Mouse (Mus musculus): ENCODE data around the gene Il31ra. TPM values are rescaled to one million over a fixed set of nuclear protein-coding genes. Genes with fewer than 3 reads are reported as not detected.

Il31ra gene
- polyA plus RNA-seq, 1 experiment from 2014 or later, result not detected

DNA sequence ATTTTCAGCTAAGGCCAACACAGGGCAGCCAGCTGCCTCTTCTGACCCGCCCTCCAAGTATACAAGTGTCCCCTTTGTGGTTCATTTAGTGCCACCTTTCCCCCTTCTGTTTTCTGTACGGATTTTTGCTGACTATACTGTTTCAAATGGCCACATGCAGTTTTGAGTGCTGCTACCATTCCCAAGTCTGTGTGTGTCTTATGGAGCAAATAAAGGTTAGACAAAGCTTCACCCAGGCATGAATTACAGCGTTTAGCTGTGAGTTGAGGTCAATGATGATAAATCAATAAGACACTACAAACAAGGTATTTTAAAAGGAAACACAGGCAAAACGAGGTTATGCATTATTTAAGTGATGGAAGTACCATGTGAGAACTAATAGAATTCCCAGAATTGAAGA, 24.6 kb downstream of the Il31ra start:
- no peak for TF ChIP-seq CTCF (IDR thresholded peaks at IDR 0.05)
- H3K27me3 ChIP-seq, result peaks cover 52% of the 10 kb centered on the region
- in situ Hi-C loops (cut with MboI; ENCODE audit: low pct_unique_long_range_greater_than_20kb), result no loop called here
- CTCF ChIA-PET, result no interaction called here
- ATAC-seq, result no peak
- POLR2A ChIA-PET, result no interaction called here
- no peak for DNase-seq (ENCODE audit: low read depth, low spot score)

DNA sequence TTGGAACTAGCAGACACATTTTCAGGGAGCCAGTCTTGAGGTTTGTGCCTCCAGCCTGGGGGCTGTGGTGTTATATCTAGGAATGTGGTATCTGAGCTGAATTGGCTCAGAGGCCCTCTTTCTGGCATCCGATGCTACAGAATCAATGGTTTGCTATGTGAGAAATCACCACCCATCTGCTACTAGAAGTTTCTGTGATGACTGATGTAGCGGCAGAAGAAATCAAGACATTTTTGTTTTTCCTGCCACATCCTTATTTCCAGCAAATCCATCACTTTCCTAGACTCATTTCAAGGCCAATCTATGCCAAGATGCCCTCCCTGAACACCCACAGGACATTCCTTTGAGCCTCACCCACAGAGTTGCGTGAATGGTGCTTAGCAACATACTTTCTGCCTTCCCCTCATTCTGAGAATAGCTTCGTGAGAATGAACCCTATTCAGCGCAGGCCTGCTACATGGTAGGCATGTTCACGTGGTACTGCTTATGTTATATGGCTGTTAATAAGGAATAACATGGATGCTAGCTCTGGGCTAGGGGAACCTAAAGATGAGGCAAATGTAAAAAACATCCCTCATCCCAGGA, 33.5 kb downstream of the Il31ra start:
- in situ Hi-C loops (cut with MboI; ENCODE audit: low pct_unique_long_range_greater_than_20kb), result no loop called here
- H3K27me3 ChIP-seq, result peaks cover 35% of the 10 kb centered on the region
- DNase-seq (ENCODE audit: low read depth, low spot score), result no peak
- ChIA-PET CTCF (no interaction called here), POLR2A (no interaction called here)
- TF ChIP-seq CTCF (IDR thresholded peaks at IDR 0.05), result no peak
- no peak for ATAC-seq

DNA sequence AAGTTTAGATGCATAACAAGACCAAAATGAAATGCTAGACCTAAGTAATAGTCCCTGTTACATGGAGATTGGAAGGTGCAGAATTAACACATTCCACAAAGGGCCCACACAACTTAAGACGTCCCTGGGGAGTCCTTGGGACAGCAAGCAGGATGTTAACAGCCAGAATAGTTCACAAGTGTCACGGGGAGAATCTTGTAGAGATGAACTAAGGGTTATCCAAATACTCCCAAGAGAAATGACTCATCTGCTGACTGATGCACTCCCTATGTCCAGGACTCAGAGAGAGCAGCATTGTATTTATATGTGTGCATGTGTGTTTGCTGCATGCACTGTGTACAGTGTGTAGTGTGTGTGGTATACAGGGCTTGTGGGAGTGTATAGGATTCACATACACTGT, 37.7 kb downstream of the Il31ra start:
- in situ Hi-C loops (cut with MboI; ENCODE audit: low pct_unique_long_range_greater_than_20kb), result no loop called here
- TF ChIP-seq CTCF (IDR thresholded peaks at IDR 0.05), result no peak
- H3K27me3 ChIP-seq, result peaks cover 21% of the 10 kb centered on the region
- POLR2A ChIA-PET, result no interaction called here
- CTCF ChIA-PET, result no interaction called here
- no peak for DNase-seq (ENCODE audit: low read depth, low spot score)
- no peak for ATAC-seq

DNA sequence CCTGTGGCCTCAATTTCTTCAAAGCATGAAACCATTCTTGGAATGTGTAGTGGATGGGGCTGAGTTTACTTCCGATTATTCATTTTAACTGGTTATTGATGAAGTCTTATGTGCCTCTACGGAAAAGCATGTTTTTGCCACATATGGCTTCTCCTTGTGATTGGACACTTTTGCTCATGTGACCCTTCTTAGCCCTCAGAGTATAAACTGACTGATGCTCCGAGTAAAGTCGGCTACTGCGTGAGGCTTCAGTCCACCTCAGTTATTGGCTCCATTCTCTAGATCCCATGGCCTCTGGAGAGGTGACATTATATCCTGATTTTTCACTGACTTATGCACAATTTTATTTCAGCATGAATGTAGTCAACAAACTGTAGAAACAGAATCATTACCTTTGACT, 40.9 kb downstream of the Il31ra start:
- DNase-seq (ENCODE audit: low read depth, low spot score) (no peak), ATAC-seq (no peak)
- POLR2A ChIA-PET, result no interaction called here
- TF ChIP-seq CTCF (IDR thresholded peaks at IDR 0.05), result no peak
- peaks cover 38% of the 10 kb centered on the region for H3K27me3 ChIP-seq
- CTCF ChIA-PET, result no interaction called here
- in situ Hi-C loops (cut with MboI; ENCODE audit: low pct_unique_long_range_greater_than_20kb), result no loop called here

DNA sequence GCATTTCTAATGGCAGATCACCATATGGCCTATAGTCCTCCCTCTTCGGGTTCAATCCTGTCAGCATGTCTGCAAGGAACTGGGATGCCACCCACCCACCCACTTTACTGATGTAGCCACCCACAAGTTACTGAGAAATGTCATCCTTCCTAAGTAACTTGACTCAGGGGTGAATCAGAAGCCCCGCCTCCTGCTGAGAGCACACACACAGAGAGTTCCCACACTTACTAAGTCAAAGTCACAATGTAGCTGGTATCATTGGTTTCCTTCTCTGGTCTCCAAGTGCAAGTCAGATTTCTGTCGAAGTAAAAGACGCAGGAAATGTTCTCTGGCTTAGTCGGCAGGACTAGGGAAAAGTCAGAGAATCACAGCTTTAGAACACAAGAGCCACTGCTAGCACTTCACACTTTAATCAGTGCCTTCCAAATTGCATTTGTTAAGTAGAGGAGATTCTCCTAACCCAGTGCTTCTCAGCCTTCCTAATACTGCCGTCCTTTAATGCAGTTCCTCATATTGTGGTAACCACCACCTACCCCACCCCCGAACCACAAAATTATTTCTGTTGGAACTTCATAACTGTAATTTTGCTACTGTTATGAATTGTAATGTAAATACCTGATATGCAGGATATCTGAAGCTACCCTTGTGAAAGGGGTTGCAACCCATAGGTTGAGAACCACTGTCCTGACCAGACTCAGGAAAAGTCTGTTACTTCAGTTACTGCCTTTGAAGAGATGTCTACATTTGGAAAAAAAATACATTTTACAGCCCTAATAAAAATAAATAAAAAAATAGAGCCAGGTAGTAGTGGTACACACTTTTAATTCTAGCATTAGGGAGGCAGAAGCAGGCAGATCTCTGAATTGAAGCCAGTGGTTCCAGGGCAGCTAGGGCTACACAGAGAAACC, 42.3 kb downstream of the Il31ra start:
- ATAC-seq (no peak), DNase-seq (ENCODE audit: low read depth, low spot score) (no peak)
- POLR2A ChIA-PET, result no interaction called here
- in situ Hi-C loops (cut with MboI; ENCODE audit: low pct_unique_long_range_greater_than_20kb), result no loop called here
- CTCF ChIA-PET, result no interaction called here
- H3K27me3 ChIP-seq, result peaks cover 43% of the 10 kb centered on the region
- no peak for TF ChIP-seq CTCF (IDR thresholded peaks at IDR 0.05)

DNA sequence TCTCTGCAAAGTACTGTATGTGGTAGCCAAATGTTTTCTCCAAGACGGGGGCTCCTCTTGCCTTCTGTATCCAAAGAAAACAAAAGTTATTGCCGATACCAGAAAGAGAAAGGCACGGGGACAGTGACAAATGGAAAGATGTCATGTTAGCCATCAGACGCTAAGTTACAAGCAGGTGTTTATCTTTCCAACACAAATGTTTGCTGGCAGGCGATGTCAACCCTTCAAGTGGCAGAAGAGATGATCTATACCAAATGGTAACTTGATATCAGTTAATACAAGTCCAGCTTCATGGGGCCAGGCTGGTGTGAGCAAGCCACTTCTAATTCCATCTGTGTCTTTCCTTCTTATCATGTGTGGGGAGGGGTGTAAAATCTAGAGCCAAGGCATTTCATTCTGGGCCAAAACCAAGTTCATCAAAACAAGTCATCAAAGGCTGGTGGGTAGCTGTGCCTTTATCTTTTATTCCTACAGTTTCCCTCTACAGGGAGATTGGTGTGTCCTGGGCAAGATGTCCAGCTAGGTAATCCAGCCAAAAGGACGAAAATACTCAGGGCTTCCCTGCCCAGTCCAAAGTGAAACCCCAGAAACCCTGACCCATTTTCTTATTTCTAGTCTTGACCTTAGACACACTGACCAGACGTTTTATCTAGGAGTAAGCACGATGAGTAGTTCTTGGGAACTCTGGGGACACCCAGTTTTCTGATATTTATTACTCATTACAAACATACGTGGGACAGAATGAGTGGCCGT, 52.8 kb downstream of the Il31ra start:
- in situ Hi-C loops (cut with MboI; ENCODE audit: low pct_unique_long_range_greater_than_20kb), result loop anchor here (25.0 kb wide), 2 partner anchors 779 to 1029 kb away; no protein-coding TSS in a partner anchor
- TF ChIP-seq CTCF (IDR thresholded peaks at IDR 0.05), result no peak
- no peak for ATAC-seq
- H3K27me3 ChIP-seq, result peaks cover 5% of the 10 kb centered on the region
- no peak for DNase-seq (ENCODE audit: low read depth, low spot score)
- POLR2A ChIA-PET, result no interaction called here
- CTCF ChIA-PET, result no interaction called here

DNA sequence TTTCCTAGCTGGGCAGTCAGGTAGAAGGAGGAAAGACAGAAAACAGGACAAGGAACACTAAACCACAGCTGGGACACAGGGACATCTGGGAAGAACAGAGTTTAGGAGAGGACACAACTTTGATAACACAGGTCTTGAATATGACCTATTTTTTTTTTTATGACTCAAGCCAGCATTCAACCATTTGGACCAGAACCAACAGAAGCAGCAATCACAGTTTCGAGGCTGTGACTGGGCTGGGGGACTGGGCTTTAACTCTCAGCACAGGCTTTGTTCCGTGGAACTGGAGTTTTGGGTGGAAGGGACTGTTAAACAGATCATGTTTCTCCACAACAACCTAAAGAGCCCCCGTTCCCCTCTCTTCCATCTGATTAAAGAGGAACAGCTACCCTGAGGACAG, 53.5 kb downstream of the Il31ra start:
- ATAC-seq (no peak), DNase-seq (ENCODE audit: low read depth, low spot score) (no peak)
- POLR2A ChIA-PET, result no interaction called here
- in situ Hi-C loops (cut with MboI; ENCODE audit: low pct_unique_long_range_greater_than_20kb), result loop anchor here (25.0 kb wide), 2 partner anchors 778 to 1028 kb away; no protein-coding TSS in a partner anchor
- peaks cover 3% of the 10 kb centered on the region for H3K27me3 ChIP-seq
- CTCF ChIA-PET, result no interaction called here
- TF ChIP-seq CTCF (IDR thresholded peaks at IDR 0.05), result no peak

DNA sequence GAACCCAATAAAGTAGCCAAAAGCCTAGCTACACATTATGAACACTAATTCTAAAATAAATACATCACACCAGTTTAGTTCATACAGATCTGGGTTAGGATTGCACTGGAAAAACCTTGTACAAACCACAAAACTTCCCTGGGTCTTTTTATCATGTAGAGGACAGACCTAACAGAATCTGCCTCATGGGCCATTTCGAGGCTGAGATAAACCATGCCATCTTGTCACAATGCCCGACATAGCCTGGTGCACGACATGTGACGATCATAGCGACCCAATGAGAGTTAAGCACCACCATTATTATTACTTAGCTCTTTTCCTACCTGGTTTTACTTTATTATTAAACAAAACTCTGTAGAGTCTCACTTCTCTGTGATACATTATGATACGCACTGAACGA, 57.1 kb downstream of the Il31ra start:
- TF ChIP-seq CTCF (IDR thresholded peaks at IDR 0.05), result no peak
- no peak for ATAC-seq
- ChIA-PET POLR2A (no interaction called here), CTCF (no interaction called here)
- in situ Hi-C loops (cut with MboI; ENCODE audit: low pct_unique_long_range_greater_than_20kb), result loop anchor here (25.0 kb wide), 2 partner anchors 775 to 1025 kb away; no protein-coding TSS in a partner anchor
- DNase-seq (ENCODE audit: low read depth, low spot score), result no peak
- no peaks in the 10 kb centered on the region for H3K27me3 ChIP-seq

DNA sequence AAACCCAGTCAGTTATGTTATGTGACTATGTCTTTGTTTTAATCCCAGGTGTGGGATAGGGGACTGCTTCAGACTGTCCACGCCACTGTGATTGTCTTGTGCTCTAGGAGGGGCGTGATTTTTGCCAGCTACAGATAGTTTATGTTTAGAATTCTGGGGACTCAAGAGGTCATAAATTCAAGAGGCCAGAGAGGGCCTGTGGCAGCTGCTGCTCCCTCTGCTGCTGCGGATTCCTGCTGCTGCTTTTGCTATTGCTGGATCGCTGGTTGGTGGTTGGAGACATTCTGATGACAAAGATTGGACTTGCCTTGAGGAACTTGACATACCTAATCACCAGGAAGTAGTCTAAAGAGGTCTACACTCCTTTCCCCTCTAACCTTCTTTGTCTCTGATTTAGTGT, 57.5 kb downstream of the Il31ra start:
- ChIA-PET CTCF (no interaction called here), POLR2A (no interaction called here)
- TF ChIP-seq CTCF (IDR thresholded peaks at IDR 0.05), result no peak
- ATAC-seq, result no peak
- in situ Hi-C loops (cut with MboI; ENCODE audit: low pct_unique_long_range_greater_than_20kb), result loop anchor here (25.0 kb wide), 2 partner anchors 774 to 1024 kb away; no protein-coding TSS in a partner anchor
- H3K27me3 ChIP-seq, result no peaks in the 10 kb centered on the region
- no peak for DNase-seq (ENCODE audit: low read depth, low spot score)

DNA sequence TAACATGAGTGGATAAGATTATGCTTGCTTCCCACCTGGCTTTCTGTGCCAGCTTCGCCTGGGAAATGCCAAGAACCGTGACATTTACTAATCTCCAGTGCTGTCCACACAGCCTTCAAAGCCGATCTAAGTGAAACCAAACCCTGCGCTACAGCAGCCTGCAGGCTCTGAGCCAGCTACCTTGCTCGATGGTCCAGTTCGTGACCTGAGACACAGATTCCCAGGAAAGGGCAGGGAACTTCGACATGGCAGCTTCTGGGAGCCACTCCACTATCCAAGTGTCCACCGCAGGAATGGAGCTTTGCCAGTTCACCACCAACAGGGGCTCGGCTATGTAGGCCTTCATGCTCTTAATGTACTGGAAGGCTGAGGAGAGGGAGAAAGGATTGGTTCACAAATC, 60.6 kb downstream of the Il31ra start:
- no peak for TF ChIP-seq CTCF (IDR thresholded peaks at IDR 0.05)
- in situ Hi-C loops (cut with MboI; ENCODE audit: low pct_unique_long_range_greater_than_20kb), result loop anchor here (25.0 kb wide), 2 partner anchors 771 to 1021 kb away; no protein-coding TSS in a partner anchor
- no peaks in the 10 kb centered on the region for H3K27me3 ChIP-seq
- ATAC-seq, result no peak
- DNase-seq (ENCODE audit: low read depth, low spot score), result no peak
- ChIA-PET POLR2A (interaction anchor here (0.6 kb wide), 1 partner anchor 11 kb away, joined by 4 read pairs; no protein-coding TSS in a partner anchor), CTCF (no interaction called here)
